Mouse (Mus musculus) layer of hippocampus, adult 18-20 months (tissue): ENCODE results near the gene Atp2c2. TPM values are rescaled to one million over a fixed set of nuclear protein-coding genes. Genes with fewer than 3 reads are reported as not detected.

Source experiments
- DNase-seq, 2 experiments: peaks; one replicate each; pipeline ENCODE4 v3.0.0; 2022; ENCODE audit warnings: low spot score in 2 of 2
- total RNA-seq, 2 experiments: library from RNA; stranded (reverse); gene quantifications; 2 replicates each; pipeline ENCODE4 v1.2.3; 2021

Gene Atp2c2
- total RNA-seq, 2 experiments from 2014 or later, result 1.6 to 2.2 TPM

GRCm38 (mm10) chr8:119782715-119783114 lies 82.9 kb downstream of the Atp2c2 start:
- DNase-seq, result peak; percentile 60 to 89

GRCm38 (mm10) chr8:119783579-119783978 lies 83.8 kb downstream of the Atp2c2 start:
- no peak for DNase-seq

DNA sequence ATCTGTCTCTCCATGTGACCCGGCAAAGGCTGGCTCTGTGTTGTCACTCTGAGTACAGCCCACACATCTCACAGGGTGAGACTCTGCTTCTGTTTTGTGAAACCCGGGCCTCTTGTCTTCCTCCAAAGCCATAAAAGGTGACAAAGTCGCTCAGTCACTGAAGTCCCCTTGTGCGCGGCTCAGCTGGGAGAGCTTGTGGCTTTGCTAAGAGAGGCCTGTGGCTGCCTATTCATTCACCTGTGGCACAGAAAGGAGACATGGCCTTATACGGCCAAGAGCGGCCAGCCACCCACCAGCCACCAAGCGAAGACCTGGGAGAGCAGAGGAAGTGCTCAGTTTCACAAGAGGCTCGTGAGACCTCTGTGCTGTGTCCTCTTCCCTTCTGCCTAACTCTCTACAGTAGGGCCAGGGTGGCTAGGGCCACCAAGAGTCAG lies 84.3 kb downstream of the Atp2c2 start:
- DNase-seq, result no peak

- no peak for DNase-seq
Observed at GRCm38 (mm10) chr8:119784676-119785075, 84.9 kb downstream of the Atp2c2 start.

DNA sequence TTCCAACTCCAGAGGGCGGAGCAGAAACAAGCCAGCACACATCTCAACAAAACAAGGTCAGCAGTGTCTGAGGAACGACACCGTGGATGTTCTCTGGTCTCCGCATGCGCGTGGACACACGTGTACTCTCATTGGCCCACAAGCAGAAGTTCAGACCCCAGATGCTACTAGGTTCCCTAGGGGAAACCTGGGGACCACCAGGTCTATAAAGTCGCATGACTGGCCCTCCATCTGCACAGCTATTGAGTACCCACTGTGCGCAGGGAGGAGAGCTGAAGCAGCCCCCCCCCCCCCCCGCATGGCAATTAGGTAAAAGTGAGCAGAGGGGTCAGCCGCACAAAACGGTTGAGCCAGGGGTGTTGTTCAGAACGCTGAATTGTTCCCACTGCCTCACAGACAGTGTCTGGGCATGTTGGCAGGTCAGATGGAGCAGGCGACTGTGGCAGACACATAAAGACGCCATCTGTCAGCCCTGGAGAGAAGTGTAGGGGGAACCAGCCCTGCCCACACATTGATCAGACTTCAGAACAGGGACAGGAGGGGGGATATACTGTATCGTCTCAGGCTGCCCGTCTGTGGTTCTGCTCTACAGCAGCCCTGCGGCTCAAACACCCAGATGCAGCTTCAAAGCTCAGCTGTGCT lies 86.1 kb downstream of the Atp2c2 start:
- peak; percentile 74 to 79 for DNase-seq

- no peak for DNase-seq
Observed at GRCm38 (mm10) chr8:119786871-119787270, 87.1 kb downstream of the Atp2c2 start.

DNA sequence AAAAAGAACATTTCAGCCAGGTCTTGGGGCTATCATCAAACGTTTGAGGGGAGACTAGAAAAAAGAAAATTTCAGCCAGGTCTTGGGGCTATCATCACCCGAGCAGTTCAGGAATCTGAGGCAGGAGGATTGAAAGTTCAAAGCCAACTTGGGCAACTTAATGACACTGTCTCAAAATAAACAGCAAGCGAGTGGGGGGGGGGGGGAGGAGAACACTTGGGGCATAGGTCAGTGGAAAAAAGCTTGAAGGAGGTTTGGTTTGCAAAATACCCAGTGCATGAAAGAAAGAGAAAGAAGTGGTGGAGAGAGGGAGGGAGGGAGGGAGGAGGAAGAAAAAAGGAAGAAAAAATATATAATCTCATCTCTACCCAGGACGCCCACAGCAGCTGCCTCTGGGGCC lies 87.5 kb downstream of the Atp2c2 start:
- DNase-seq, result no peak

- DNase-seq, result no peak
Observed at GRCm38 (mm10) chr8:119788607-119789381, 89.0 kb downstream of the Atp2c2 start.

GRCm38 (mm10) chr8:119789581-119789980 lies 89.8 kb downstream of the Atp2c2 start:
- no peak for DNase-seq

DNA sequence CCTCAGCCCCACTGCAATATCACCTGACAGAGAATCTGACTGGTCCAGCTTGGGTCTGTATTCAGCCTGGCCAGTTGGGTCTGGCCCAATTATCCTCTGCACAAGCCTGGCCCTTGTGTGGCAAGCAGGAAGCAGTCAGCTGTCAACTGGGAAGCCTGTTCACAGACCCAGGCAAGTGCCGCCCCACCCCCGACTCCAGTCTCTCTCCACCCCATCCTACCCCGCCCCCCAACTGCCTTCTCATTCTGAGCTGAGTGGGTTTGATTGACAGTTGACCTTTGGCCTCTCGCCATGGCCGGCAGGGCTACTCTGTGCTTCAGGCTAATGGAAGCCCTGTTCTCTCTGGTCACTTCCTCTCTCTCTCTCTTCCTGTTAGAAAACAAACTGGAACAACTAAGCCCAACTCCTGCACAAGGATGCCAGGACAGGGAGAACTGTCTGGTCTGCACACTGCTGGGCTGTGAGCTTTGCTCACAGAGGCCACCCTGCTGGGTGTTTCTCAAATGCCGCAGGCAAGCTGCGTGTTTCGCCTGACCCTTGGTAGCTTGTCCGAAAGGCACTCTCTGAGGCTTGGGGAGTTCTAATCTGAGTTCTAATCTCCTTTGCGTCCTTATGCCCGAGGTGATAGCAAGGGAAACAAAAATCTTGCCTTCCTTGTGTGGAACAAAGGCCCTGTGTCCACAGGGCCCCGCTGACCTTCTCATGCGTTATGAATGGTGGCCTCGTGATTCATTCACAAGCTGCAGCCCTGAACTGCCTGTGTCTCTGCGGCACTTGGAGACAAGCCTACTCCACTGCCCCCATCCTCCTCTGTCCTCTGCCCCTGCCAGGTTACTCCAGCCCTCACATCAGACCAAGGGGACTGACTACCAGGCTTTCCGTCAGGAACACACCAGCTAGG lies 92.2 kb downstream of the Atp2c2 start:
- DNase-seq, result no peak

- no peak for DNase-seq
Observed at GRCm38 (mm10) chr8:119794689-119795088, 94.9 kb downstream of the Atp2c2 start.

- DNase-seq, result no peak
Observed at GRCm38 (mm10) chr8:119795651-119796050, 95.8 kb downstream of the Atp2c2 start.

DNA sequence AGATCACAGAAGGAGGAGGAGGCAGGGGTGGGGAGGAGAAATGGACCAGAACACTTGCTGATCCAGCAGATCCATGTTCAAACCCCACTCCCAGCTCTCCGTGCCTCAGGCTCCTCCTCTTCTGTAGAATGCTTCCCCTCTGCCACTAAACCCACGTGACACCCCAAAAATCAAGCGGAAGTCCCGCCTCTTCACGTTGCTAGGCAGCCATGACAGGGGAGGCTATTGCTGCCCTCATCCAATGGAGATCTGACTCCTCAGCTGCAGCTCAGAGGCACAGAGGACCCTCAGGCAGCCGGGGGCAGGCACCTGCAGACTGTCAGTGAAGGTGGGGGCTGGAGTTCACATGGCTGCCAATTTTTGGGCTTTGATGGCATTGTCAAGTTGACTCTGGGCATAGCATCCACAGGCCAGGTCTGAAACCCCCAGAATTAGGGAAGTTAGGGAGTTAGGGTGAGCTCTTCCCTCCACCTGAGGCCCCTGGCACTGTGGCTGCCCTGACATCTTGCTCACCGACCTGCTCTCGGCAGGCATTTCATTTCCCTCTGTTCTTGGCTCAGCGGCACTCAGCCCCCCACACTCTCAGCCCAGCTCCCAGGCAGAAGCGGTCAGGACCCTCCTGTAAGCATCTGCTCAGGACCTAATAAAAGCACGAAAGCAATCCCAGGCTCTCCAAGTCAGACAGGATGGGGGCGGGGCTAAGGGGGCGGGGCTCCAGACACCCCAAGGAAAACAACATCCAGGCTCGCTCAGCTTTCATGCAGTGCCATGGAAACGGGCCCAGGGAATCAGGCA lies 98.6 kb downstream of the Atp2c2 start:
- peak; percentile 50 to 85 for DNase-seq

DNA sequence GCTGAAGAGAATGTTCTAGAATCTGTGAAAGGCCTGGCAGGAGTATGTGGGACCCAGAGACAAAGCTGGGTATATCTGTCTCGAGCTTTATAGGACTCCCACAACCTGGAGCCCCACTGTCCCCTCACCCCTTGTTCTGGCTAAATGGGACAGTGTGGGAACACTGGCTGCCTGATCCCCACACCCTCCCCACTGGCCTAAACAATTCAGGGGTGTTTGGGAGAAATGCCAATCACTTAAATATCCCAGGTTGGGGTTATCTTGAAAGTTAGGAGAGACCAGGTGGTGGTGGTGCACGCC lies 99.1 kb downstream of the Atp2c2 start:
- DNase-seq, result peak in 1 of 2 experiments; percentile 72

GRCm38 (mm10) chr8:119801168-119801567 lies 101.4 kb downstream of the Atp2c2 start:
- DNase-seq, result peak; percentile 68 to 73

- DNase-seq, result no peak
Observed at GRCm38 (mm10) chr8:119802592-119802991, 102.8 kb downstream of the Atp2c2 start.

- DNase-seq, result no peak
Observed at GRCm38 (mm10) chr8:119805275-119805674, 105.5 kb downstream of the Atp2c2 start.

- DNase-seq, result peak; percentile 80 to 87
Observed at GRCm38 (mm10) chr8:119806422-119807263, 106.8 kb downstream of the Atp2c2 start.
